Mouse (Mus musculus): ENCODE data around the gene Smg1.

- TF ChIP-seq CTCF (IDR thresholded peaks at IDR 0.05; ENCODE audit: low read depth) (no peak), EP300 (IDR thresholded peaks at IDR 0.05; ENCODE audit: low read depth) (no peak)
Measured at GRCm38 (mm10) chr7:118123512-118124411, 119.7 kb downstream of the Smg1 start.
